Mouse (Mus musculus): ENCODE measurements at regions not wholly inside any gene's neighbourhood (a gene's known extent, or its start where the extent isn't known, plus 50 kb on each side); places are given as distances from the start of the nearest gene placed in this dataset.

GRCm38 (mm10) chr10:122230746-122231145 lies 133.6 kb upstream of the Rxylt1 start:
- Histone ChIP-seq H3K27ac (ENCODE audit: insufficient read depth, low read depth) (no peak overlapping the region), H3K4me3 (replicated peaks in 1 of 3; ENCODE audit: low read depth in 2 of 3, low read length in 2 of 3, poor library complexity in 1 of 3) (no peak overlapping the region), H3K9ac (ENCODE audit: insufficient read depth, low read depth) (no peak overlapping the region), H3K36me3 (replicated peaks in 1 of 2; ENCODE audit: control insufficient read depth in 1 of 2, insufficient read depth in 1 of 2, low read length in 1 of 2) (no peaks in the 10 kb centered on the region), H3K27me3 (replicated peaks) (no peaks in the 10 kb centered on the region), H3K4me1 (ENCODE audit: control insufficient read depth in 1 of 2, insufficient read depth in 2 of 2) (no peaks in the 10 kb centered on the region), H3K9me3 (replicated peaks; ENCODE audit: low read length) (no peaks in the 10 kb centered on the region), H3K4me2 (ENCODE audit: insufficient read depth, low read depth, poor library complexity, severe bottlenecking) (no peak overlapping the region), H3K79me2 (replicated peaks; ENCODE audit: control insufficient read depth, extremely low read depth, insufficient read depth, poor library complexity, severe bottlenecking) (no peaks in the 10 kb centered on the region)
- no peak for TF ChIP-seq JUN (IDR thresholded peaks at IDR 0.05; ENCODE audit: insufficient read depth, low read depth, low read length)
- no peak for TF ChIP-seq SMC3 (IDR thresholded peaks at IDR 0.05; ENCODE audit: low read depth, low read length)
- no peak for TF ChIP-seq GABPA (IDR thresholded peaks at IDR 0.05; ENCODE audit: insufficient replicate concordance, low read depth, low read length)
- TF ChIP-seq POLR2A (IDR thresholded peaks at IDR 0.05; ENCODE audit: low read depth, low read length), result no peak
- TF ChIP-seq MYC (IDR thresholded peaks at IDR 0.05; ENCODE audit: low read depth, low read length), result no peak
- TF ChIP-seq CHD2 (IDR thresholded peaks at IDR 0.05; ENCODE audit: low read length), result no peak
- TF ChIP-seq POLR2AphosphoS2 (IDR thresholded peaks at IDR 0.05; ENCODE audit: low read depth, low read length), result no peak
- no peak for TF ChIP-seq SIN3A (IDR thresholded peaks at IDR 0.05; ENCODE audit: low read length)
- TF ChIP-seq CHD1 (IDR thresholded peaks at IDR 0.05; ENCODE audit: low read depth, low read length), result no peak
- no peak for TF ChIP-seq ELF1 (IDR thresholded peaks at IDR 0.05; ENCODE audit: low read depth, low read length)
- TF ChIP-seq MAFK (IDR thresholded peaks at IDR 0.05; ENCODE audit: insufficient replicate concordance, low read length), result no peak
- no peak for TF ChIP-seq MAZ (IDR thresholded peaks at IDR 0.05; ENCODE audit: low read depth, low read length)
- no peak for TF ChIP-seq UBTF (IDR thresholded peaks at IDR 0.05; ENCODE audit: low read depth, low read length)
- TF ChIP-seq JUND (conservative IDR thresholded peaks at IDR 0.05; ENCODE audit: low read depth, low read length), result no peak
- TF ChIP-seq RCOR1 (conservative IDR thresholded peaks at IDR 0.05; ENCODE audit: low read depth, low read length), result no peak
- TF ChIP-seq NRF1 (IDR thresholded peaks at IDR 0.05; ENCODE audit: low read depth, low read length), result no peak
- dilution Hi-C loops (cut with MboI; ENCODE audit: extremely low pct_ligation_motif_present, extremely low pct_unique_long_range_greater_than_20kb, low sequenced_read_pairs) (no loop called here), in situ Hi-C loops (cut with MboI; ENCODE audit: low pct_ligation_motif_present, low pct_unique_long_range_greater_than_20kb, low sequenced_read_pairs) (no loop called here)
- DNase-seq (ENCODE audit: extremely low read depth), result no peak

GRCm38 (mm10) chr10:122225679-122226078 lies 128.5 kb upstream of the Rxylt1 start:
- dilution Hi-C loops (cut with MboI; ENCODE audit: extremely low pct_ligation_motif_present, extremely low pct_unique_long_range_greater_than_20kb, low sequenced_read_pairs), result no loop called here

More at GRCm38 (mm10) chr10:122225679-122226078, 128.5 kb upstream of the Rxylt1 start:
- TF ChIP-seq MYC (IDR thresholded peaks at IDR 0.05; ENCODE audit: low read depth, low read length), result no peak
- no peak for TF ChIP-seq NELFE (IDR thresholded peaks at IDR 0.05; ENCODE audit: low read depth, low read length)
- no peak for TF ChIP-seq EP300 (IDR thresholded peaks at IDR 0.05; ENCODE audit: low read length)
- TF ChIP-seq KAT2A (IDR thresholded peaks at IDR 0.05; ENCODE audit: insufficient replicate concordance, low read length), result no peak
- no peak for TF ChIP-seq PAX5 (IDR thresholded peaks at IDR 0.05; ENCODE audit: low read length)
- no peak for TF ChIP-seq ELF1 (IDR thresholded peaks at IDR 0.05; ENCODE audit: low read depth, low read length)
- no peak for TF ChIP-seq ZKSCAN1 (IDR thresholded peaks at IDR 0.05; ENCODE audit: borderline replicate concordance, low read depth, low read length)
- no peak for TF ChIP-seq MEF2A (IDR thresholded peaks at IDR 0.05; ENCODE audit: borderline replicate concordance, low read depth, low read length)
- no peak for TF ChIP-seq SMC3 (IDR thresholded peaks at IDR 0.05; ENCODE audit: low read depth, low read length)
- H3K4me2 ChIP-seq (ENCODE audit: insufficient read depth, low read depth, poor library complexity, severe bottlenecking), result no peak overlapping the region
- in situ Hi-C loops (cut with MboI; ENCODE audit: low pct_ligation_motif_present, low pct_unique_long_range_greater_than_20kb, low sequenced_read_pairs), result no loop called here
- no peaks in the 10 kb centered on the region for H3K4me1 ChIP-seq (ENCODE audit: control insufficient read depth in 1 of 2, insufficient read depth in 2 of 2)
- DNase-seq (ENCODE audit: extremely low read depth), result no peak
- no peak overlapping the region for H3K4me3 ChIP-seq (replicated peaks in 1 of 3; ENCODE audit: low read depth in 2 of 3, low read length in 2 of 3, poor library complexity in 1 of 3)
- H3K79me2 ChIP-seq (replicated peaks; ENCODE audit: control insufficient read depth, extremely low read depth, insufficient read depth, poor library complexity, severe bottlenecking), result no peaks in the 10 kb centered on the region
- no peaks in the 10 kb centered on the region for H3K9me3 ChIP-seq (replicated peaks; ENCODE audit: low read length)
- no peak overlapping the region for H3K9ac ChIP-seq (ENCODE audit: insufficient read depth, low read depth)
- no peaks in the 10 kb centered on the region for H3K36me3 ChIP-seq (replicated peaks in 1 of 2; ENCODE audit: control insufficient read depth in 1 of 2, insufficient read depth in 1 of 2, low read length in 1 of 2)
- H3K27ac ChIP-seq (ENCODE audit: insufficient read depth, low read depth), result no peak overlapping the region
- H3K27me3 ChIP-seq (replicated peaks), result no peaks in the 10 kb centered on the region
